Mouse (Mus musculus): ENCODE measurements at regions not wholly inside any gene's neighbourhood (a gene's known extent, or its start where the extent isn't known, plus 50 kb on each side); places are given as distances from the start of the nearest gene placed in this dataset.

DNA sequence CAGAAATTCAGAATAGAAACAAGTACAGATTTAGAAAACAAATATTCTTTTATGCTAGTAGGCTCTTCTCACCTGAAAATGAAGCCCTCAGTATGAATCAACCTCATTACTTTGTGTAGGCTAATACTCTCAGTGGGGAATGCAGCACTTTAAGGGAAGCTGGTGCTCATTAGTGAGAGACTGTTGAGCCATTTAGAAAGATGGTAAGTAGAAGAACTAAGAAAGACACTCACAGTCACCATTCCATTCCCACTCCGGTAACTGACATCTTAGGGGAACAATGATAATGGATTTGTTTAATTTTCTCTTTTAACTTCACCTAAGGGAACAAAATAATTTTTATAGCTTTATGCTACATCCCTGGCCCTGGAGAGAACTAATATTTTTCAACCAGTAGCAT, 648.0 kb upstream of the Nova1 start:
- Histone ChIP-seq H3K27ac (replicated peaks) (no peak overlapping the region), H3K9ac (ENCODE audit: low read length) (no peak overlapping the region), H3K27me3 (ENCODE audit: control insufficient read depth, insufficient read depth, low read length) (no peaks in the 10 kb centered on the region), H3K4me3 (ENCODE audit: low read depth, low read length) (no peak overlapping the region), H3K36me3 (ENCODE audit: control insufficient read depth, insufficient read depth, low read length) (no peaks in the 10 kb centered on the region), H3K9me3 (ENCODE audit: control insufficient read depth, low read length) (no peaks in the 10 kb centered on the region), H3K4me2 (replicated peaks; ENCODE audit: low read depth) (no peak overlapping the region), H3K4me1 (replicated peaks; ENCODE audit: control insufficient read depth, insufficient read depth) (no peaks in the 10 kb centered on the region)
- ATAC-seq (ENCODE audit: low FRiP score, low TSS enrichment) (no peak), DNase-seq (ENCODE audit: low spot score) (no peak)
- no peak for TF ChIP-seq CTCF (IDR thresholded peaks at IDR 0.05; ENCODE audit: low read depth)
- TF ChIP-seq EP300 (optimal IDR thresholded peaks at IDR 0.05): no peak
- 84% methylated on average over 1 of the region's 1 CpGs for WGBS

DNA sequence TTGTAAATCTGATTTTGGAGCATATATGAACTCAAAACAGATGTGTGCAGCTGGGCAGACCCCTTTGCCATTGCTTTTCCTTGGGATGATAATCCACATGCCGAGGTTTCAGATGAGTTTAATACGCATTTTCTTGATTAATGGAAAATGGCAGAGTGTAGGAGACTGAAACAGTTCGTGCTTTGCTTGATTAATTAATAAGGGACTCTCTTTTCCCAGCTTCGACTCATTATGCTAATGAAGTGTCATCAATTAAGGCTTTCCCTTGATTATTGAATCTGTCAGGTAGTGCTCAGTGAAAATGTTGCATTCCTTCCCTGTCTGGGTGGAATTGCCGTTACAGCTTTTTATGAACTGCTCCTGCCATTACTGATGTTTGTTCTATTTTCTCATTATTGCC, 647.2 kb upstream of the Nova1 start:
- DNase-seq (ENCODE audit: low spot score) (no peak), ATAC-seq (ENCODE audit: low FRiP score, low TSS enrichment) (no peak)
- Histone ChIP-seq H3K27me3 (ENCODE audit: control insufficient read depth, insufficient read depth, low read length) (no peaks in the 10 kb centered on the region), H3K9ac (ENCODE audit: low read length) (no peak overlapping the region), H3K4me3 (ENCODE audit: low read depth, low read length) (no peak overlapping the region), H3K4me2 (replicated peaks; ENCODE audit: low read depth) (no peak overlapping the region), H3K27ac (replicated peaks) (no peak overlapping the region), H3K4me1 (replicated peaks; ENCODE audit: control insufficient read depth, insufficient read depth) (no peaks in the 10 kb centered on the region), H3K36me3 (ENCODE audit: control insufficient read depth, insufficient read depth, low read length) (no peaks in the 10 kb centered on the region), H3K9me3 (ENCODE audit: control insufficient read depth, low read length) (no peaks in the 10 kb centered on the region)
- 49% methylated on average over 5 of the region's 5 CpGs for WGBS
- no peak for TF ChIP-seq EP300 (optimal IDR thresholded peaks at IDR 0.05)
- no peak for TF ChIP-seq CTCF (IDR thresholded peaks at IDR 0.05; ENCODE audit: low read depth)

DNA sequence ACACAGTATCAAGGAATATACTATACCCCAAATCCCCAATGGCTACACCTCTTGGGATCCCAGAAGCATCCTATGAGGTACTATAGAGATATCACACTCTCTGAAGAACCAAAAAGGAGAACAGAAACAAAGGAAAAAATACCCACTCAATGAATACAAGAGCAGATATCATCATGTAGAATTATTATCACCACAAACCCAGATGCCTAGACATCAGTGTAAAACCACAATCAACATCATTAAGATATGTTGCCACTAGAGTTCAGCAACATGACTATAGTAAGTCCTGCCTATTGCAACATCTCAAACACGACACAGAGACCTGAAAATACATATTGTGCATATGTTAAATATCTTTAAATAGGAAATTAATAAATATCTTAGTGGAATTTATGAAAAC, 612.9 kb upstream of the Nova1 start:
- WGBS: 32% methylated on average over 1 of the region's 1 CpGs
- no peak for TF ChIP-seq EP300 (optimal IDR thresholded peaks at IDR 0.05)
- TF ChIP-seq CTCF (IDR thresholded peaks at IDR 0.05; ENCODE audit: low read depth): no peak
- H3K27ac ChIP-seq (replicated peaks): no peak overlapping the region
- no peak overlapping the region for H3K4me2 ChIP-seq (replicated peaks; ENCODE audit: low read depth)
- H3K9ac ChIP-seq (ENCODE audit: low read length): no peak overlapping the region
- no peaks in the 10 kb centered on the region for H3K27me3 ChIP-seq (ENCODE audit: control insufficient read depth, insufficient read depth, low read length)
- no peak overlapping the region for H3K4me3 ChIP-seq (ENCODE audit: low read depth, low read length)
- no peaks in the 10 kb centered on the region for H3K4me1 ChIP-seq (replicated peaks; ENCODE audit: control insufficient read depth, insufficient read depth)
- DNase-seq (ENCODE audit: low spot score): no peak
- no peaks in the 10 kb centered on the region for H3K9me3 ChIP-seq (ENCODE audit: control insufficient read depth, low read length)
- no peaks in the 10 kb centered on the region for H3K36me3 ChIP-seq (ENCODE audit: control insufficient read depth, insufficient read depth, low read length)
- no peak for ATAC-seq (ENCODE audit: low FRiP score, low TSS enrichment)

DNA sequence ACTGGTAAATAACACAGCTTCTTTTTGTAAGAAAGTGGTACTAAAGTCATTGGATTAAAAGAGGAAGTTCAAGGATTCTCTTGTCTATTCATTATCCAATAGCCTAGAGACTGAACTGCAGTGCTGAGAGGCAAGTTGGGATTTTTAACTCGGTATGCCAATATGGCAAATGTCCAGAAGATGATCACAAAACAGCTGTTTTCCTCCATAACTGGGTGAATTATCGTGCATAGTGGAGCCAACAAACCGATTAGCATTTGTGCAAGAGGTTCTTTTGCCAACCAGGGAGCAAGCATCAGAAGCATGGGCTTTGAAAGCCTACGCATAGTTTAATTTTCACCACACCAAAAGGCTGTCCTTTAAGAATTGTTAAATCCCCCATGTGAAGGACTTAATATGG, 593.5 kb upstream of the Nova1 start:
- no peak overlapping the region for H3K9ac ChIP-seq (ENCODE audit: low read length)
- no peaks in the 10 kb centered on the region for H3K27me3 ChIP-seq (ENCODE audit: control insufficient read depth, insufficient read depth, low read length)
- no peak overlapping the region for H3K4me3 ChIP-seq (ENCODE audit: low read depth, low read length)
- no peaks in the 10 kb centered on the region for H3K9me3 ChIP-seq (ENCODE audit: control insufficient read depth, low read length)
- H3K4me1 ChIP-seq (replicated peaks; ENCODE audit: control insufficient read depth, insufficient read depth): no peaks in the 10 kb centered on the region
- TF ChIP-seq EP300 (optimal IDR thresholded peaks at IDR 0.05) (no peak), CTCF (IDR thresholded peaks at IDR 0.05; ENCODE audit: low read depth) (no peak)
- no peak overlapping the region for H3K4me2 ChIP-seq (replicated peaks; ENCODE audit: low read depth)
- WGBS: 79% methylated on average over 4 of the region's 4 CpGs
- H3K27ac ChIP-seq (replicated peaks): no peak overlapping the region
- no peaks in the 10 kb centered on the region for H3K36me3 ChIP-seq (ENCODE audit: control insufficient read depth, insufficient read depth, low read length)
- DNase-seq (ENCODE audit: low spot score) (no peak), ATAC-seq (ENCODE audit: low FRiP score, low TSS enrichment) (no peak)

DNA sequence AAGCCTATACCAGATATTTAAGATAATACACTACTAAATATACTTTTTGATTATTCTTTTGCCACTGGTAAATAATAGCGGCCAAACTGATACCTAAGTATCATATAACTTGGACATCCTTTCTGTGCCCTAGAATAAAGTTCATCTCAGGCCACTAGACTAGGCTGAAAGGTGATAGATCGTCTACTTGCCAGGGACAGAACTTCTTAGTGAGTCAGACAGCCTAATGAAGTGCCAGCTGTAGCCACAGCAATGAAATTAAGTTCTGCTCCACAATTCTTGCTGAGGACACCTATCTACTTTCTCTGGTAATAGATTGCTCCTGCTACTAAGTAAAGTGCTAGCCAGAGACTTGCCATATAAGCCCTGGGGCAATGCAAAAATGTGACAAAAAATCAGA, 587.8 kb upstream of the Nova1 start:
- no peak for TF ChIP-seq EP300 (optimal IDR thresholded peaks at IDR 0.05)
- no peak for TF ChIP-seq CTCF (IDR thresholded peaks at IDR 0.05; ENCODE audit: low read depth)
- H3K27ac ChIP-seq (replicated peaks): no peak overlapping the region
- no peaks in the 10 kb centered on the region for H3K27me3 ChIP-seq (ENCODE audit: control insufficient read depth, insufficient read depth, low read length)
- no peak for DNase-seq (ENCODE audit: low spot score)
- H3K9me3 ChIP-seq (ENCODE audit: control insufficient read depth, low read length): no peaks in the 10 kb centered on the region
- no peak overlapping the region for H3K9ac ChIP-seq (ENCODE audit: low read length)
- no peaks in the 10 kb centered on the region for H3K36me3 ChIP-seq (ENCODE audit: control insufficient read depth, insufficient read depth, low read length)
- no peak overlapping the region for H3K4me3 ChIP-seq (ENCODE audit: low read depth, low read length)
- WGBS: 71% methylated on average over 2 of the region's 2 CpGs
- H3K4me2 ChIP-seq (replicated peaks; ENCODE audit: low read depth): no peak overlapping the region
- no peaks in the 10 kb centered on the region for H3K4me1 ChIP-seq (replicated peaks; ENCODE audit: control insufficient read depth, insufficient read depth)
- no peak for ATAC-seq (ENCODE audit: low FRiP score, low TSS enrichment)

DNA sequence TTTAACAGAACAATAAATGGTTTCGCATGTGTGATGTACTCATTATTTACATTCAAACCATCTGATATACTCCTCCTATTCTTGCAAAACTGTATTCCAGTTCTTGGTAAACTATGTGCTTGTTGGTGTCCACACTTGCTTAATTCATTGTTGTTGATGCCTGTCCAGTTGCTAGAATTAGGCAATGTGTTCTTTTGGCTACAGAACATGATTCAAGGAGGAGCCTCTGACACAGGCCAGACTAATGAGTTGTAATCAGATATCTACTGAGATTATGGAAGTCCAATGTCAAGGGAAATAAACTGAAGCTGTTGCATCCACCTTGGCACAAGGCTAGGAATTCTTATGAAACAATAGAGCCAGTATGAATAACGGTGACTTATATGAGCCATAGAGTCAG, 587.4 kb upstream of the Nova1 start:
- Histone ChIP-seq H3K9me3 (ENCODE audit: control insufficient read depth, low read length) (no peaks in the 10 kb centered on the region), H3K27ac (replicated peaks) (no peak overlapping the region), H3K27me3 (ENCODE audit: control insufficient read depth, insufficient read depth, low read length) (no peaks in the 10 kb centered on the region), H3K4me1 (replicated peaks; ENCODE audit: control insufficient read depth, insufficient read depth) (no peaks in the 10 kb centered on the region), H3K4me3 (ENCODE audit: low read depth, low read length) (no peak overlapping the region), H3K36me3 (ENCODE audit: control insufficient read depth, insufficient read depth, low read length) (no peaks in the 10 kb centered on the region), H3K4me2 (replicated peaks; ENCODE audit: low read depth) (no peak overlapping the region), H3K9ac (ENCODE audit: low read length) (no peak overlapping the region)
- no peak for DNase-seq (ENCODE audit: low spot score)
- TF ChIP-seq CTCF (IDR thresholded peaks at IDR 0.05; ENCODE audit: low read depth): no peak
- TF ChIP-seq EP300 (optimal IDR thresholded peaks at IDR 0.05): no peak
- no peak for ATAC-seq (ENCODE audit: low FRiP score, low TSS enrichment)
- WGBS: 77% methylated on average over 2 of the region's 2 CpGs
